Mouse (Mus musculus): ENCODE data around the gene Tal1.
A peak's percentile ranks its signal among the peaks of the same experiment; 100 is the strongest.

Tal1 gene

DNA sequence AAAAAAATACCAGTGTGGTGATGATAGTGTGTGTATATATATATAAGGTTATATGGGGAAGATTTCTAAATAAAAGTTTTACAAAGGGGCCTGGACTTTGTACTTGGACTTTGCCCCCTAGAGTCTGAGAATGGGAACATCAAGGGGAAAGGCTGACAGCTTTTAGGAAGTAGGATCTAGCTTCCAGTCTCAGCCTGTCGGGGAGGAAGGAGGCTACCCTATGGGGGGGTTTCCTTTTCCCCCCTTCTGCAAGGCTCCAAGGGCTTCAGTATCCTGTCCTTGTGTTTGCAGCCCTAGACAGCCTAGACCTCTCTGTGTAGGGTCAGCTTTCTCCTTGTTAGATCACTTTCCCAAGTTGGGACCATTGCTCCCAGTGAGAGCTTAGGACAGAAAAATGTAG is 15.4 kb downstream of the Tal1 start:
- no peak for DNase-seq (ENCODE audit: low spot score in 2 of 2)

DNA sequence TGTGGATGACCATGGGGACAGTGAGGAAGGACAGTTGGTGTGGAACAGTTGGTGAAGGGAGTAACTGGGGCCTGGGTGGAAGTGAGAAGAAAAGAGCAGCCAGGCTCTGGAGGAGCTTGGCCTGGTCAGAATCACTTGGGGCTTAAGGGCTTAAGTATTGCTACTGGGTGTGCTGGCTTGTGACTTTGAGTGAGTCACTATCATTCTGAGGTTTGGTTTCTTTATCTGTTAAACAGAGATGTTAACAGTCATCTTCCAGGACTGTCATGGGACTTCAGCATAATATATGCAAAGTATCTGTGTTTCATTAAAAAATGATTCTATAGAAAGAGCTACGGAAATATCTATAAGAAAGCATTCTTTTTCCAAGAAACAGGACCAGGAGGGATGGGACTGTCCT is 18.6 kb downstream of the Tal1 start:
- no peak for DNase-seq (ENCODE audit: low spot score in 2 of 2)

DNA sequence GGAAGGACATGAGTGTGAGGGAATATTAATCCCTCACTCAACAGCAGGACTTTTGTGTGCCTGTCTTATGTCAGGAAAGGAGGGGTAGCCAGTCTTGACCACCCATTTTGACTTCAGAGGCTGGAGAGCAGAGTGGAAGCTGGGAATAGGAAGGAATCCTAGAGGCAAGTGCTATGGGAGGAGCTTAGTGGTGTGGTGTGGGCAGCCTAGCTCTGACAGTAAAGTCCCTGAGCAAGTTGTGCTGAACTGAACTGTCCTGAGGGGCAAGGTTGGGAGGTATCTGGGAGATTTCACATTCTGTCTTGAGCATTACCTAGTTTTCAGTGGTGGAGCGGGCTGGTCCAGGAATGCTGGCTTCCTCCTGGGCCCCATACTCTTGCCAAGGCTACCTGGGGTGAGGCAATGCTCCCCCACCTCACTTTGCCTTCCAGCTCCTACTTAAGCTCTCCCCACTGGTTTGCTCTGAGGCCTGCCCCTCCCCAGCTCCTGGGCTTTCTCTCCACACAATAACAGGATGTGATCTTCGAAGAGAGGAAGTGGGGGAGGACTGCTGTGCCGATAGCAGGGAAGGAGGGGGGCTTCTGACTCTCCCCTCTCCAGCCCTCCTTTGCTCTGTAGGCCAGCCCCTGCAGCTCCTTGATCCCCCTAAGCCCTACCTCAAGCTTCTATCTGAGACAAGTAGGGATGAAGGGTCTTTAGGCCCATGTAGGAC is 19.1 kb downstream of the Tal1 start:
- peak in 1 of 2 experiments; percentile 21 for DNase-seq (ENCODE audit: low spot score in 2 of 2)

GRCm38 (mm10) chr4:115078892-115079820 is 22.9 kb downstream of the Tal1 start:
- no peak for DNase-seq (ENCODE audit: low spot score in 2 of 2)

DNA sequence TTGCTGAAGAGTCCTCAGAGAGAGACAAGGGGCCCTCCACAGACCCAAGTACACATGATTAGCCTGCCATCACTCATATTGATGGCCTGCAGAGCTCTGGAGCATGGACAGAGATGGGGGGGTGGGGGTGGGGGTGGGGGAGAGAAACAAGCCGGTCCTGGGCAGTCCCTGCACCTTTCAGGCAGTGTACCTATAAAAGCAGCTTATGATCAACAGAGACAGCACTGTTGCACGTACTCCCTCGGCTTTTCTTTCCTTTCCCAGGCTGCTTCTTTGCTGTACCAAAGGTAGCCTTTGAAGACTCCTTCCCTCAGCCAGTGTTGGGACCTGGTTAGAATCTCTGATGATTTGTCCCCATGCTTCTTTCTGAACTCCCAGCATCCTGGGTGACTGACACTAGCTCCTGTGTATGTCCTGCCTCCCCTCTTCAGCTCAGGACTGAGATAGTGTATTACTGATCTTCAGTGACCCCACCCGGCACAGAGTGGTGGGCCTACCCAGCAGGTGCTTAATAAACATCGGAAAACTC is 23.7 kb downstream of the Tal1 start:
- no peak for DNase-seq (ENCODE audit: low spot score in 2 of 2)

DNA sequence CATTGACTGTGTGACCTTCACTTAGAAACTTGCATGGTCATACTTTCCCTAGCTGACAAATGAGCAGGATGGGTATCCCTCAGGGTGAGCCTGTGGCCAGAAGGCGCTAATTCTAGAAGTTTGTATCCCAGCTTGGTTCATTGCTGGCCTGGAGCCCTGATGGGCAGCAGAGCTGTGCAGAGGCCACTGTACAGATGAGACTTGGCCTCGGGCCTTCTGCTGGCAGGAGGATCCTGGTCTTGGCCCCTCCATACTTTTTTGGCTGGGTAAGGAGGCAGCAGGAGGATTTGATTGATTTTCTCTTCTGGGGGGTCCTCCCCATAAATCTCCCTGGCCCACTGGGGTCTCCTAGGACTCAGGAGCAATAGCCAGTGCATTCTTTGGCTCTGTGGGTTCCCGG is 26.8 kb downstream of the Tal1 start:
- DNase-seq (ENCODE audit: low spot score in 2 of 2) = no peak

GRCm38 (mm10) chr4:115085522-115086095 is 29.4 kb downstream of the Tal1 start:
- peak; percentile 32 to 34 for DNase-seq (ENCODE audit: low spot score in 2 of 2)

DNA sequence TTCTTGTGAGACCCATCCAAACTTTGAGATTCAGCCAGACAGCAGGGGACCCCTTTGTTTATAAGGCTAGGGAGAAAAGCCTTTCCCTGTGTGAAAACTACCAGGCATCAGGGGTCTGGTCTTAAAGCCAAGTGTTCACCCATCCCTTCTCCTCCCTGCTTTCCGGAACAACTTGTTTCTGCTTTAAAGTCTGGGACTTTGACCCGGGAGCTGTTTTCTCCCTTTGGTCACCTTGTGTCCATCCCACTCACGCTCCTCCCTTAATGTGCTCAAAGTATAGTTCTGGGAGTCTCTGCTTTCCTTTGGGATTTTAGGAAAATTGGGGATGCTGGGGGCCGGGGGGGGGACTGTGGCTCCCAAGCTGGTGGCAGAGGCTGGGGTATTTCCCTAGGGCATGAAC is 30.0 kb downstream of the Tal1 start:
- no peak for DNase-seq (ENCODE audit: low spot score in 2 of 2)

DNA sequence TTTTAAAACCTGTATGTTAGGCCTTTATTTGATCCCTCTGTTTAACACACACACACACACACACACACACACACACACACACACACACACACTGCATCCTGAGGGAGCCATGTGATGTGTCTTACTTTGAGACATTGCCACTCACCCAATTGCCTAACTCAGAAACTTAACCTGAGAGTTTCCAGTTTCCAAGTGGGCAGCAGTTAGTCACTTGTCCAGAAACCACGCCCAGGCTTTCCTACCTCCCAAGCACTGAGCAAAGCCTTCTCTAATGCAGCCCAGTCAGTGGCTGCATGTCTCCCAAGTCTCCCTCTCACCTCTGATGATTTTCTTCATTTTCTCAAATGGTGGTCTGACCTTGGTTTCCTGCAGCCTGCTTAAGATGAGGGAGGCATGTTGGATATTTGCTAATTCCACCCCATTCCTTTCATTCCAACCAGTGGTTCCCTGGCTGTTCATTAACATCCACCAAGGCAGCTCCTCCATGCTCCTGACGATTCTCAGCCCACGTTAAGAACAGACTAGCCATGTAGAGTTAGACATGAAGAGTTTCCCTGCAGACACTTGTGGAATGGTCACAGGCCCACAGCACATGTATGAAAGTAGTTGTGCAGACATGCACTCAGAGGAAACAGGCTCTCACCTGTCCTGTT is 30.7 kb downstream of the Tal1 start:
- DNase-seq (ENCODE audit: low spot score in 2 of 2) = no peak

GRCm38 (mm10) chr4:115088611-115089338 is 32.5 kb downstream of the Tal1 start, which contains the start of gene Pdzk1ip1:
Gene Pdzk1ip1 (plus strand): TSS chr4:115088708.
- no peak for DNase-seq (ENCODE audit: low spot score in 2 of 2)

- DNase-seq (ENCODE audit: low spot score in 2 of 2) = no peak
These were observed 34.4 kb downstream of the Tal1 start for GRCm38 (mm10) chr4:115090592-115090991.

DNA sequence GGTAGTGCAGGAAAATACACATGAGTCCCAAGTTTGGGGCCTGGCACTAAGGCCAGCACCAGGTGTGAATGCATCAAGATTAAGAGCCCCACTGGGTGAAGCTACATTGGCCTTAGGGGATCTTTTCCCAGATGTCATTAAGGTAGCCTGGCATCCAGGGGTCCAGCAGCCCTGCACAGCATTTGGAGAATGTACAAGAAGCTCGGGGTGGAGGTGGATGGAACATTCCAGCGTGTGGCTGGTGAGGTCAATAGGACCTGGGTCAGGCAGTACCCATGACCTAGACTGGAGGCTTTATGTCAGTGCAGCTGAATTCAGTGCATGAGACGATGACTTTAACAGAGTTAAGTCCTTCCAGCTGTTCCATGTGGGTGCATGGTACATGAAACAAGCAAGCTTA is 35.6 kb downstream of the Tal1 start:
- no peak for DNase-seq (ENCODE audit: low spot score in 2 of 2)

GRCm38 (mm10) chr4:115093331-115093864 is 37.2 kb downstream of the Tal1 start:
- DNase-seq (ENCODE audit: low spot score in 2 of 2) = no peak

GRCm38 (mm10) chr4:115094056-115094455 is 37.8 kb downstream of the Tal1 start:
- DNase-seq (ENCODE audit: low spot score in 2 of 2) = no peak

- DNase-seq (ENCODE audit: low spot score in 2 of 2) = peak in 1 of 2 experiments; percentile 17
These were observed 39.6 kb downstream of the Tal1 start for GRCm38 (mm10) chr4:115095671-115096434.

GRCm38 (mm10) chr4:115096435-115097145 is 40.4 kb downstream of the Tal1 start:
- DNase-seq (ENCODE audit: low spot score in 2 of 2) = no peak

DNA sequence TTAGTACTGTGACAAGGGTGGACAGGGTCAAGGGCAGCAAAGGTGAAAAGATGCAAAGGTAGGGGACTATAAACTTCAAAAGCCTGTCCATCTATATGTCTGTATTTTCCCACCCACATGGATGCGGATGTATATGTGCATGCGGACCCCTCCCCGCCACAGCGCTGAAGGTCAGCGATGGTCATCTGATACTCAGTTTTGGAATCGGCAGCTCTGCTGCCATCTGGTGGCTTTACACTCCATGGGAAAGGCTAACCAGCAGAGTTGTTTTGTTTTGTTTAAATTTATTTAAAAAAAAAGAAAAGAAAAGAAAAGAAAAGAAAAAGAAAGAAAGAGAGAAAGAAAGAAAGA is 40.9 kb downstream of the Tal1 start:
- no peak for DNase-seq (ENCODE audit: low spot score in 2 of 2)

DNA sequence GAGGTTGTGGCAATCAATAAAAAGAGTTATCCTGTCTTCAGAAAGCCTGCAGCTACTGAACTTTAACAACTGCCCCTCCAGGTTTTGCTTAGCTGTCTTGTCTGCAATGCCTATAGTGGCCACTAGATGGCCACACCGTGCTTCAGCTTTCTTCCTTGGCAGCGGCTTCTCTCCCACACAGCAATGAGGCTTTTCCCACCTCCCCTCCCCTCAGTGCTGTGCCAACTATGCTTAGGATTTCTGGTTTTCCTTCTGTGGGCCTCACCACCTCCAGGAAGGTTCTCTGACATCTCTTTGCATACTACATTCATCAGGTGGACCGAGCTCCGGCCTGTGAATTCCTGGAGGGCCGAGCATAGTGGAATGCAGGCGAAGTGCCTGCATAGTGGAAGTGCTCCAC is 45.5 kb downstream of the Tal1 start:
- DNase-seq (ENCODE audit: low spot score in 2 of 2) = peak in 1 of 2 experiments; percentile 6

DNA sequence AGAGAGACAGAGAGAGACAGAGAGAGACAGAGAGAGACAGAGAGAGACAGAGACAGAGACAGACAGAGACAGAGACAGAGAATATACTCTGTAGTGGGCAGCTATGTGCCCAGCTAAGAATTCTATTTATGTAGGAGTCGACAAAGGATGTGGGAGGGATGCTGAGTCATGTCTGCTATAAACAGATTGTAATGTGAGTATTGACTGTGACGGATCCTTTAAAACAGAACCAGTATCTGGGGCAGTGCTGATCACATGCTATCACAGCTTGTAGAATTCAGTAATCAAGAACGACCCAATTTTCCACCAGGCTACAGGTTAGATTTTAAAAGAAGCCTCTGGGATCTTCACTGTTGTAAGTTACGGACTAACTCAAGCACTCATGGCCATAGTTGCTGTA is 47.3 kb downstream of the Tal1 start:
- no peak for DNase-seq (ENCODE audit: low spot score in 2 of 2)

Data from natural killer cell, adult 2 months (primary cell).